Mouse (Mus musculus) frontal cortex, postnatal 14 days (tissue): Measurements from ENCODE around the gene Cox19.
"Not testable (repeated sequence)": the region's sequence is repeated elsewhere in the genome, so short reads cannot be mapped to it uniquely, and the experiment has no call there.

ENCODE experiments used
- DNase-seq, 2 experiments: peaks; one replicate each; pipeline ENCODE4 v3.0.0; 2022; ENCODE audit warnings: low spot score in 2 of 2

The Cox19 gene

DNA sequence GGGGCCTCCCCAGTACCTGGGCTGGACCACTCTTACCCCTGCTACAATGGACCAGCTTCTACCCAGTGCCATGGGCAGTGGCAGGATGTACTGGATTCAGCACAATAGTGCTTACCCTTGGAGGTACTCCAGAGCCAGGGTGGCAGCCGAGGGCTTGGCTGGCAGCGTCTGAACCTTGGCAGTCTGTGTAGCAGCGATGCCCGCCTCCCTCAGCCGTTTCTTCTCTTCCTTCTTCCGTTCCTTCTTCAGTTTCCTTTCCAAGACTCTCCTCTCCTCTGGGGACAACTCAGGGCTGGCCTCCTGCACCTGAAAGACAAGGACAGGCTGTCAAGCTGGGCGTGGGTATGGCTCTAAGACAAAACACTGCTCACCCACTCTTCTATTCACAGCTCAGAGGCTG lies 12.6 kb upstream of the Cox19 start:
- DNase-seq: no peak

GRCm38 (mm10) chr5:139359244-139359643 lies 8.0 kb upstream of the Cox19 start:
- no peak for DNase-seq

DNA sequence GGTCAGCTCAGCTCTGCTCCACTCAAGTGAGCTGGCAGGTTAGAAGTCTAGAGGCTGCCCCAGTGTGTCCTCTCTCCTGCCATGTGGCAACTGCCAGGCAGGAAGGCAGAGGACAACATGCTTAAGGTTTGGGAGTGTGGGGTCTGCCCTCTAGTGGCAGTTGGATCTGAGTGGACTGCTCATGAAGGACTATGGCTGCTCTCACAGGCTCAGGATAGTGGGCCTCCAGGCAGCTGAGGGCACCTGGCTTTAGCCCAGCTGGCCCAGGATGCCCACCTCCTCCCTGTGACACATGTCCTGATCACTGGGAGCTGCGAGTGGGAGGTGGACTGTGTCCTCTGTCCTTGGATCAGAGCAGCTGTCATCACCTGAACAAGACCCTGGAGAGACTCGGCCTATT lies 7.4 kb upstream of the Cox19 start:
- no peak for DNase-seq

DNA sequence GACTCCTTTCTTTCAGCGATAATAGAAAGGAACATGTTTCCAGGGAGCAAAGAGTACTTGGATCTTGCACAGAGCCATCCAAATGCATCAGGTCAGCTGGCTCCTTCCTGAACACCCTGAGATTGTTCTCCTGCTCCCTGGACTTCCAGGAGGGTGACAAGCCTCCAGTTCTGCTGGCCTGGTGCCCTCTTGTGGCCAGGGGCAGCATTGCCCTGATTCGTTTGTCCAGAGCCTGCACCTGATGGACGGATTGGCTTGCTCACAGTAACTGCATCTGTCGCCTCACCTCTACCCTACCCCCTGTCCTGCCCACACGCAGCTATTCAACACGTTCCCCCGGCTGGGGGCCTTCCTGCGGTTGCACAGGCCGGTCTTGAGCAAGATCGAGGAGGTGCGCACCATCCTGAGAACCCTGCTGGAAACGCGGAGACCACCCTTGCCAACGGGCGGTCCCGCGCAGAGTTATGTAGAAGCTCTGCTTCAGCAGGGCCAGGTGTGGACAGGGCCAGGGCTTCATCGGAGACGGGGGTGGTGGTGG lies 4.1 kb upstream of the Cox19 start:
- DNase-seq: peak in 1 of 2 experiments; percentile 75

GRCm38 (mm10) chr5:139353946-139354345 lies 2.7 kb upstream of the Cox19 start:
- no peak for DNase-seq

GRCm38 (mm10) chr5:139353496-139353895 lies 2.3 kb upstream of the Cox19 start:
- DNase-seq: no peak

- no peak for DNase-seq
Measured at GRCm38 (mm10) chr5:139352317-139352716, 1.1 kb upstream of the Cox19 start, which contains the start of gene Cyp2w1. Gene Cyp2w1, plus strand, starts transcription at chr5:139352617.

- DNase-seq: no peak
Measured at GRCm38 (mm10) chr5:139351628-139352027, 410 bp upstream of the Cox19 start.

DNA sequence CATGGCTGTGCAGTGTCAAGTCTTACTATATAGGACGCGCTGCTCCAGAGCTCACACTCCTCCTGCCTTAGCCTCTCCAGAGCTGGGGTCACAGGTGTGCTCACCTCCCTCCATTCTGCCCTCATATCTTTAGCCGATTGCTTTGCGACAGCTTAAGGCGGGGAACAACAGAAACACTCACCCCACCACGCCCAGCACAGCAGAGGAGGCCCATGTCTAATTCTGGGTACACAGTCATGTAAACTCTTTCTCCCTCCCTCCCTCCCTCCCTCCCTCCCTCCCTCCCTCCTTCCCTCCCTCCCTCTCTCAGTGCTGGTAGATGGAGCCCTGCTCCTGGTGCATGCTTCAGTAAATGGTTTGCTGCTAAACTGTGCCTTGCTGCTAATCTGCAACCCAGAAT lies 1.5 kb downstream of the Cox19 start:
- no peak for DNase-seq

- no peak for DNase-seq
Measured at GRCm38 (mm10) chr5:139347225-139347624, 4.0 kb downstream of the Cox19 start.

DNA sequence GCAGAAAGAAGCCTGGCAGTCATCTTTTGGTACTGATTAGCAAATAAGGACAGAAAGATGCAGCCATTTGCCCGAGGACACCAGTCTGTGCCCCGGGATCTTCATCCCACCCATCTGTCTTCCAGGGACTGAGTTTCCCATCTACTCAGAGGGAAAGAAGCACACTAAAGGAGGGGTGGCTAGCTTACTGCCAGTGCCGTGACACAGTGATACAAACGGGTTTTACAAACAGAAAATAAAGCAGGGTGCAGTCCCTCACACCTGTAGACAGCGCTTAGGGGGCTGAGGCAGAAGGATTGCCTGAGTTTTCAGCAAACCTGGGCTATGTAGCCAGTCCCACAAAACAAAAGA lies 5.9 kb downstream of the Cox19 start:
- no peak for DNase-seq

- DNase-seq: peak; percentile 82 to 89
Measured at GRCm38 (mm10) chr5:139344687-139345363, 6.4 kb downstream of the Cox19 start.

GRCm38 (mm10) chr5:139344021-139344686 lies 7.1 kb downstream of the Cox19 start:
- DNase-seq: peak; percentile 54 to 73

DNA sequence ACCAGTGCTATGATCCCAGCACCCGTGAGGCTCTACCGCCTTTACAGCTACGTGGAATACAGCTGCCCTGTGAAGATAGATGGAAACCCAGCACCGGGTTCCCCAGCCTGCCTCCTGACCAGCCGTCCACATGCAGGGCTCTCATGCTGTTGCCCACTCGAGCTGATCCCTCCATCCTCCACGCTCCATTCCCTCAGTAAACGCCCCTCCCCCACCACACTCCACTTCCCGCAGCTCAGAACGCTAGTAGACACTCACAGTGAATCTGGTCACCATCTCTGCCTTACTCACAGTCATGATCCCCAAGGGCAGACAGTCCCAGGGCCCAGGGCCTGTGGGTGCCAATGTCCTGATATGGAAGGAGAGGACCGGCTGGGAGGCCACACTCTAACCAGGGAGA lies 12.3 kb downstream of the Cox19 start:
- DNase-seq: no peak

- DNase-seq: no peak
Measured at GRCm38 (mm10) chr5:139338403-139338802, 12.8 kb downstream of the Cox19 start.

DNA sequence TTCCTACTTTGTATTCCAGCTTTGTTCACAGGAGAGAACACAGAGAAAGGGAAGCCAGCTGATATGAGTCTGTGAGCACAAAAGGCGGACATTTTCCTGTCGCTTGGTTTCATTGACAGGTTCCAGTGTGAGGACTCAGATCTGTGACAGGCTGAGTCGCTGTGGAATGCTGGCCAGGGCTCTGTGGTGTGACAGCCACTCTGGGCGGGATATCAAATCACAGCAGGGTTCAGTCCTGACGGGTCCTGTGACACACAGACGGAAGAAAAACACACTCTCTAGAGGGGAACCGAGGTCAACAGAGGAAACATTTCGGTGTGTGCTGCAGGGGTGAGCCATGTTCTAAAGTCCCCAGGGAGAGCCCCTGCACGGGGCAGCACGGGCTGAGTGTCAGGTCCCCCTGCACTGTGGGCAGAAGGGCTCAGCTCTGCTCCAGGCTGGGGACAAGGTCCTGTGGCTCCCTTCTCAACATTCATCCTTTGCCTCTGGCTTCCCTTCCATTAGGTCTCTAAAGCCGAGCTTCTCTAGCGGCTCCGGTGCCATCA lies 13.3 kb downstream of the Cox19 start:
- DNase-seq: no peak

GRCm38 (mm10) chr5:139335634-139336033 lies 15.6 kb downstream of the Cox19 start:
- DNase-seq: no peak

GRCm38 (mm10) chr5:139334394-139334793 lies 16.8 kb downstream of the Cox19 start:
- not testable (repeated sequence) for DNase-seq

DNA sequence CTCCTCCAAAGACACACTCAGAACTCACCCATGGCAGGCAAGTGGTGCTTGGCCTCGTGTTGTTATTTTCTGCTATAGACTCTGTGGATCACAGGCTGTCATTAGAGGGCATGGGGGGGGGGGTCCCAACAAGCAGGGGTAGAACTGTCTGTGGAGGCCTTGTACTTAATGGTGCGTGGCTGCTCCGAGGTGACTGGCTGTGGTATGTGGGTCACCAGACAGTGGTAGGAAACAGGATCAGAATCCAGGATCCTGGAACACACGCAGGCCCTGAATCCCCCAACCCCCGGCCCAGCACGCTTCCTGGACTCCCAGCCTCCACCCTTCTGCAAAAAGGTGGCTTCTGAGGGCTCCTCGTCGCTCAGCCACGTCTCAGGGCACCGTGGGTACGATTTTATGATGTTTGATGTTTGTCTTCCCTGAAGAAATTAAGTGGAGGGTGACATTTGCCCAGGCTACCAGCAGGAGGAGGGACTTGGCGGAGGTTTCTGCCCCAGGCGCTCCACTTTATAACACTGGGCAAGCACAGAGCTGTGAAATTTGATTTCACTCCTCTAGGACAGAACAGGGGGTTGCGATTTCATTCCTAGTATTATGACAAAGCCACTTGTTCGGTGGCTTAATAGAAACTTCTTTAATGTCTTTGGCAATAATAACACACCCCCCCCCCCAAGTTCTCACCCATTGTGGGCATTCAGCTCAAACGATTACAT lies 17.8 kb downstream of the Cox19 start:
- DNase-seq: no peak

- no peak for DNase-seq
Measured at GRCm38 (mm10) chr5:139332590-139333272, 18.5 kb downstream of the Cox19 start.

DNA sequence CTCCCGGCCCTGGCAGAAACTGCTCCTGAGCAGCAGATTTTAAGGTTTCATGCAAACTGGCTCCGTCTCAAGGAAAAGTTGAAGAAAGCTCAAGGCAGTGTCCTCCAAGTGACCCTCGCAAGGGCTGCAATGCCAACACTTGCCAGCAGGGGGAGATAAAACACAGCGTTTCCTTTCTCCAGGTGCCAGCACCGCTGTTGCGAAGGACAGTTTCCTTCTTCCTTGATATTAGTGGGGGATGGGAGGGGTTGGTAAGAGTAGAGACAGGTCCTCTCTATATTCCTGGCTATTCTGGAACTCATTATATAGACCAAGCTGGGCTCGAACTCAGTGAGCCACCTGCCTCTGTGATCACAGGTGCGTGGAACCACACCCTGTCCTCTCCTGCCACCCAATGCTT lies 19.5 kb downstream of the Cox19 start:
- peak in 1 of 2 experiments; percentile 75 for DNase-seq

DNA sequence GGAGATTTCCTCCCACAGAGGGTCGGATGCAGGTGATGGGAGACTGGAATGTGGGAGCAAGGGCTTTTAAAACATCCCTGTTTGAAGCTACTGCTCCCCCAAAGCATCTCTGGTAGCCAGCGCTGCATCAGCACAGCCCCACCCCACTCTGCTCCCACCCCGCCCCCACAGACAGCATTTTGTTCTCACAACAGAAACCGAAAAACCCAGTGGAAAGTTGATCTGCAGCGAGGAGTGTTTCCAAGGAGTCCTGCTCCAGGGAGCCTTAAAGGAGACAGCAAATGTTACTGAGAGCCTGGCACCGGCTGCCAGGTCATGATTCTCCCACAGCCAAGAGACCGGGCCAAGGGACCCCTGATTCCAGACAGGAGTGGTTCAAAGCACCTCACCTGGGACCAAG lies 20.5 kb downstream of the Cox19 start:
- no peak for DNase-seq
